Mouse (Mus musculus): ENCODE measurements around the gene Nupr1.

Gene Nupr1

GRCm38 (mm10) chr7:126630824-126631518, at the start of gene Nupr1:
Gene Nupr1, minus strand, starts transcription at chr7:126630861.
- no peak for DNase-seq (ENCODE audit: low read depth, low spot score)

- DNase-seq (ENCODE audit: low read depth, low spot score) = no peak
Observed at GRCm38 (mm10) chr7:126679683-126680082, 49.0 kb upstream of the Nupr1 start.

GRCm38 (mm10) chr7:126678545-126679341, 48.1 kb upstream of the Nupr1 start:
- DNase-seq (ENCODE audit: low read depth, low spot score) = no peak

GRCm38 (mm10) chr7:126676631-126677220, 46.1 kb upstream of the Nupr1 start:
- no peak for DNase-seq (ENCODE audit: low read depth, low spot score)

- DNase-seq (ENCODE audit: low read depth, low spot score) = no peak
Observed at GRCm38 (mm10) chr7:126676207-126676606, 45.5 kb upstream of the Nupr1 start, which contains the start of gene Sult1a1. Gene Sult1a1, minus strand, starts transcription at chr7:126676432.

GRCm38 (mm10) chr7:126675104-126675503, 44.4 kb upstream of the Nupr1 start:
- DNase-seq (ENCODE audit: low read depth, low spot score) = no peak

- no peak for DNase-seq (ENCODE audit: low read depth, low spot score)
Observed at GRCm38 (mm10) chr7:126672111-126672510, 41.5 kb upstream of the Nupr1 start.

GRCm38 (mm10) chr7:126670152-126670551, 39.5 kb upstream of the Nupr1 start:
- DNase-seq (ENCODE audit: low read depth, low spot score) = no peak

- DNase-seq (ENCODE audit: low read depth, low spot score) = no peak
Observed at GRCm38 (mm10) chr7:126668452-126668851, 37.8 kb upstream of the Nupr1 start.

- DNase-seq (ENCODE audit: low read depth, low spot score) = peak; percentile 29
Observed at GRCm38 (mm10) chr7:126667495-126668090, 36.9 kb upstream of the Nupr1 start.

- DNase-seq (ENCODE audit: low read depth, low spot score) = no peak
Observed at GRCm38 (mm10) chr7:126665269-126665668, 34.6 kb upstream of the Nupr1 start.

GRCm38 (mm10) chr7:126663646-126664045, 33.0 kb upstream of the Nupr1 start:
- no peak for DNase-seq (ENCODE audit: low read depth, low spot score)

GRCm38 (mm10) chr7:126659771-126660170, 29.1 kb upstream of the Nupr1 start:
- DNase-seq (ENCODE audit: low read depth, low spot score) = no peak

- DNase-seq (ENCODE audit: low read depth, low spot score) = no peak
Observed at GRCm38 (mm10) chr7:126657522-126657921, 26.9 kb upstream of the Nupr1 start.

- DNase-seq (ENCODE audit: low read depth, low spot score) = peak; percentile 21
Observed at GRCm38 (mm10) chr7:126655695-126656094, 25.0 kb upstream of the Nupr1 start.

- no peak for DNase-seq (ENCODE audit: low read depth, low spot score)
Observed at GRCm38 (mm10) chr7:126653991-126654390, 23.3 kb upstream of the Nupr1 start.

- no peak for DNase-seq (ENCODE audit: low read depth, low spot score)
Observed at GRCm38 (mm10) chr7:126650852-126651251, 20.2 kb upstream of the Nupr1 start.

GRCm38 (mm10) chr7:126649231-126650051, 18.8 kb upstream of the Nupr1 start, which contains the start of gene Sgf29:
Gene Sgf29, plus strand, starts transcription at chr7:126649309.
- peak; percentile 97 for DNase-seq (ENCODE audit: low read depth, low spot score)

GRCm38 (mm10) chr7:126648486-126648885, 17.8 kb upstream of the Nupr1 start:
- peak; percentile 75 for DNase-seq (ENCODE audit: low read depth, low spot score)

GRCm38 (mm10) chr7:126645708-126646107, 15.0 kb upstream of the Nupr1 start:
- DNase-seq (ENCODE audit: low read depth, low spot score) = no peak

- no peak for DNase-seq (ENCODE audit: low read depth, low spot score)
Observed at GRCm38 (mm10) chr7:126644914-126645313, 14.3 kb upstream of the Nupr1 start.

Measured in A20 (cell line).